Mouse (Mus musculus) limb, embryonic 12.5 days (tissue): ENCODE measurements around the gene 2200002D01Rik. TPM values are rescaled to one million over a fixed set of nuclear protein-coding genes. Genes with fewer than 3 reads are reported as not detected.

Experiments used
- ATAC-seq: fragments of 200-750 bp; cut with Nextera tagmentation; 2 replicates; pipeline ENCODE4 v1.8.0; 2017; ENCODE audit warnings: low read depth, moderate TSS enrichment; ENCODE audit not compliant: insufficient number of reproducible peaks, insufficient read depth, low FRiP score, low TSS enrichment
- H3K27ac ChIP-seq: fragments of 300-500 bp; sonication (generic); 2 replicates; pipeline ENCODE4 v1.5.1; 2016; ENCODE audit warnings: mild to moderate bottlenecking, moderate library complexity
- H3K27me3 ChIP-seq: fragments of 300-500 bp; sonication (generic); 2 replicates; pipeline ENCODE4 v1.6.1; 2016; ENCODE audit warnings: mild to moderate bottlenecking, moderate library complexity
- H3K36me3 ChIP-seq: fragments of 300-500 bp; sonication (generic); 2 replicates; pipeline ENCODE4 v1.6.1; 2016; ENCODE audit warnings: mild to moderate bottlenecking, moderate library complexity
- H3K4me1 ChIP-seq: fragments of 300-500 bp; sonication (generic); replicated peaks from 2 replicates; pipeline ENCODE4 v1.6.1; 2016
- H3K4me2 ChIP-seq: fragments of 300-500 bp; sonication (generic); 2 replicates; pipeline ENCODE4 v1.6.1; 2016; ENCODE audit warnings: mild to moderate bottlenecking, moderate library complexity
- H3K4me3 ChIP-seq: fragments of 300-500 bp; sonication (generic); replicated peaks from 2 replicates; pipeline ENCODE4 v1.5.1; 2016; ENCODE audit warnings: mild to moderate bottlenecking
- H3K9ac ChIP-seq: fragments of 300-500 bp; sonication (generic); replicated peaks from 2 replicates; pipeline ENCODE4 v1.6.1; 2016; ENCODE audit warnings: mild to moderate bottlenecking, moderate library complexity
- H3K9me3 ChIP-seq: fragments of 300-500 bp; sonication (generic); 2 replicates; pipeline ENCODE4 v1.6.1; 2016; ENCODE audit warnings: mild to moderate bottlenecking, moderate library complexity
- WGBS: fragments of 180-500 bp; shearing (Covaris S2); methylation state at CpG from one replicate; pipeline ENCODE4 v1.1.7; 2016; 5-methylcytosine and 5-hydroxymethylcytosine counted together
- polyA plus RNA-seq: library from polyadenylated mRNA; unstranded; fragments of >200 nt; fragmentation: Nextera tagmentation; extraction: Ambion mirVana; gene quantifications from 2 replicates; pipeline ENCODE4 v1.2.1, GENCODE M21; 2016

2200002D01Rik gene
- 2.5 and 2.7 TPM in 2 replicates for polyA plus RNA-seq

GRCm38 (mm10) chr7:29248261-29248841, at the start of gene 2200002D01Rik:
Gene 2200002D01Rik (minus strand): TSS chr7:29248466.
- H3K4me3 ChIP-seq: peak within 1 kb of the TSS; percentile 25
- H3K36me3 ChIP-seq: peaks cover 30% of the 10 kb centered on the region
- ATAC-seq: peak; percentile 3; the same call in 1 of the 2 replicates
- 10% methylated on average over 20 of the region's 20 CpGs for WGBS
- H3K9ac ChIP-seq: peak within 1 kb of the TSS; percentile 34; the same call in 1 of the 2 replicates
- peaks cover 26% of the 10 kb centered on the region for H3K27me3 ChIP-seq
- H3K4me2 ChIP-seq: peak within 1 kb of the TSS; percentile 55
- no peaks in the 10 kb centered on the region for H3K9me3 ChIP-seq
- peaks cover 20% of the 10 kb centered on the region for H3K4me1 ChIP-seq
- no peak within 1 kb of the TSS for H3K27ac ChIP-seq

GRCm38 (mm10) chr7:29296998-29297397, 48.7 kb upstream of the 2200002D01Rik start:
- H3K4me1 ChIP-seq: peaks cover 20% of the 10 kb centered on the region
- no peak overlapping the region for H3K4me2 ChIP-seq
- H3K36me3 ChIP-seq: no peaks in the 10 kb centered on the region
- H3K9me3 ChIP-seq: no peaks in the 10 kb centered on the region
- H3K9ac ChIP-seq: no peak overlapping the region
- peaks cover 5% of the 10 kb centered on the region; the same call in 1 of the 2 replicates for H3K27me3 ChIP-seq
- H3K4me3 ChIP-seq: no peak overlapping the region
- no peak overlapping the region for H3K27ac ChIP-seq
- 10% methylated on average over 10 of the region's 10 CpGs for WGBS
- ATAC-seq: no peak

GRCm38 (mm10) chr7:29295861-29296647, 47.8 kb upstream of the 2200002D01Rik start:
- Histone ChIP-seq H3K36me3 (no peaks in the 10 kb centered on the region), H3K9ac (no peak overlapping the region), H3K9me3 (no peaks in the 10 kb centered on the region), H3K4me1 (peaks cover 28% of the 10 kb centered on the region), H3K27me3 (peaks cover 8% of the 10 kb centered on the region), H3K4me3 (no peak overlapping the region), H3K27ac (no peak overlapping the region), H3K4me2 (no peak overlapping the region)
- no peak for ATAC-seq
- WGBS: 79% methylated on average over 24 of the region's 24 CpGs

- 72% methylated on average over 13 of the region's 13 CpGs for WGBS
These were observed 46.0 kb upstream of the 2200002D01Rik start for GRCm38 (mm10) chr7:29294111-29294761.

GRCm38 (mm10) chr7:29293131-29294065, 45.1 kb upstream of the 2200002D01Rik start:
- peaks cover 19% of the 10 kb centered on the region for H3K27me3 ChIP-seq
- H3K9ac ChIP-seq: peak overlapping the region; percentile 37; the same call in 1 of the 2 replicates
- WGBS: 27% methylated on average over 19 of the region's 19 CpGs
- peaks cover 42% of the 10 kb centered on the region for H3K4me1 ChIP-seq
- H3K4me3 ChIP-seq: no peak overlapping the region
- no peaks in the 10 kb centered on the region for H3K36me3 ChIP-seq
- ATAC-seq: no peak
- peak overlapping the region; percentile 59; the same call in 1 of the 2 replicates for H3K27ac ChIP-seq
- H3K4me2 ChIP-seq: no peak overlapping the region
- H3K9me3 ChIP-seq: no peaks in the 10 kb centered on the region

More at GRCm38 (mm10) chr7:29294111-29294761, 46.0 kb upstream of the 2200002D01Rik start:
- no peaks in the 10 kb centered on the region for H3K36me3 ChIP-seq
- H3K4me1 ChIP-seq: peaks cover 40% of the 10 kb centered on the region
- no peak overlapping the region for H3K27ac ChIP-seq
- H3K4me2 ChIP-seq: no peak overlapping the region
- ATAC-seq: no peak
- no peak overlapping the region for H3K4me3 ChIP-seq
- no peak overlapping the region for H3K9ac ChIP-seq
- peaks cover 17% of the 10 kb centered on the region for H3K27me3 ChIP-seq
- H3K9me3 ChIP-seq: no peaks in the 10 kb centered on the region

- Histone ChIP-seq H3K9ac (peak overlapping the region; percentile 37; the same call in 1 of the 2 replicates), H3K27me3 (peaks cover 27% of the 10 kb centered on the region), H3K4me3 (no peak overlapping the region), H3K4me1 (peaks cover 42% of the 10 kb centered on the region), H3K27ac (peak overlapping the region; percentile 59), H3K9me3 (no peaks in the 10 kb centered on the region), H3K4me2 (peak overlapping the region; percentile 26), H3K36me3 (no peaks in the 10 kb centered on the region)
- WGBS: 26% methylated on average over 8 of the region's 8 CpGs
- no peak for ATAC-seq
These were observed 44.3 kb upstream of the 2200002D01Rik start for GRCm38 (mm10) chr7:29292458-29293098.

GRCm38 (mm10) chr7:29291616-29292457, 43.6 kb upstream of the 2200002D01Rik start:
- H3K27me3 ChIP-seq: peaks cover 32% of the 10 kb centered on the region

GRCm38 (mm10) chr7:29290691-29291485, 42.6 kb upstream of the 2200002D01Rik start:
- WGBS: 24% methylated on average over 11 of the region's 11 CpGs
- peak overlapping the region; percentile 37; the same call in 1 of the 2 replicates for H3K9ac ChIP-seq
- H3K27me3 ChIP-seq: peaks cover 30% of the 10 kb centered on the region
- H3K4me1 ChIP-seq: peaks cover 42% of the 10 kb centered on the region
- no peaks in the 10 kb centered on the region for H3K36me3 ChIP-seq
- H3K4me3 ChIP-seq: no peak overlapping the region
- H3K4me2 ChIP-seq: 0 out of 2 replicates have a peak overlapping the region, but pooled peaks have one; percentile 4
- peak overlapping the region; percentile 59 for H3K27ac ChIP-seq
- no peak for ATAC-seq
- H3K9me3 ChIP-seq: no peaks in the 10 kb centered on the region

More at GRCm38 (mm10) chr7:29291616-29292457, 43.6 kb upstream of the 2200002D01Rik start:
- peak overlapping the region; percentile 59 for H3K27ac ChIP-seq
- no peaks in the 10 kb centered on the region for H3K36me3 ChIP-seq
- no peaks in the 10 kb centered on the region for H3K9me3 ChIP-seq
- 0 out of 2 replicates have a peak overlapping the region, but pooled peaks have one; percentile 27 for H3K9ac ChIP-seq
- H3K4me1 ChIP-seq: peaks cover 42% of the 10 kb centered on the region
- H3K4me3 ChIP-seq: no peak overlapping the region
- ATAC-seq: no peak
- WGBS: 6% methylated on average over 7 of the region's 7 CpGs
- peak overlapping the region; percentile 26 for H3K4me2 ChIP-seq

- peak overlapping the region; percentile 66; the same call in 1 of the 2 replicates for H3K9ac ChIP-seq
These were observed 41.6 kb upstream of the 2200002D01Rik start for GRCm38 (mm10) chr7:29289856-29290255.

More at GRCm38 (mm10) chr7:29289856-29290255, 41.6 kb upstream of the 2200002D01Rik start:
- Histone ChIP-seq H3K4me3 (peak overlapping the region; percentile 58; the same call in 1 of the 2 replicates), H3K9me3 (no peaks in the 10 kb centered on the region), H3K27me3 (peaks cover 27% of the 10 kb centered on the region; the same call in 1 of the 2 replicates), H3K4me2 (peak overlapping the region; percentile 86), H3K27ac (no peak overlapping the region), H3K4me1 (peaks cover 42% of the 10 kb centered on the region), H3K36me3 (no peaks in the 10 kb centered on the region)
- whole genome bisulfite sequencing: 75% methylated on average over 6 of the region's 6 CpGs
- no peak for ATAC-seq
